Mouse (Mus musculus) megakaryocyte, embryonic 14.5 days (primary cell): ENCODE results near the gene Gm20388.

ENCODE experiments used
- FLI1 ChIP-seq: IDR thresholded peaks from 2 replicates; pipeline ENCODE4 v1.6.1; 2012; ENCODE audit warnings: low read length, inconsistent platforms, mixed read lengths
- GATA1 ChIP-seq: IDR thresholded peaks from 3 replicates; pipeline ENCODE4 v1.6.1; 2012; ENCODE audit warnings: mixed read lengths, low read length, inconsistent platforms, borderline replicate concordance

GRCm38 (mm10) chr8:120066226-120066625, 155.6 kb downstream of the Gm20388 start:
- TF ChIP-seq GATA1 (no peak), FLI1 (no peak)
